Mouse (Mus musculus) c-Kit-positive CD71-negative TER-119-negative erythroid progenitor cells, embryonic 14.5 days (primary cell): ENCODE data around the gene Efhc1.

Experiments
- DNase-seq: peaks from one replicate; pipeline ENCODE4 v3.0.0-alpha.2; 2013; ENCODE audit warnings: low read depth

Gene Efhc1

DNA sequence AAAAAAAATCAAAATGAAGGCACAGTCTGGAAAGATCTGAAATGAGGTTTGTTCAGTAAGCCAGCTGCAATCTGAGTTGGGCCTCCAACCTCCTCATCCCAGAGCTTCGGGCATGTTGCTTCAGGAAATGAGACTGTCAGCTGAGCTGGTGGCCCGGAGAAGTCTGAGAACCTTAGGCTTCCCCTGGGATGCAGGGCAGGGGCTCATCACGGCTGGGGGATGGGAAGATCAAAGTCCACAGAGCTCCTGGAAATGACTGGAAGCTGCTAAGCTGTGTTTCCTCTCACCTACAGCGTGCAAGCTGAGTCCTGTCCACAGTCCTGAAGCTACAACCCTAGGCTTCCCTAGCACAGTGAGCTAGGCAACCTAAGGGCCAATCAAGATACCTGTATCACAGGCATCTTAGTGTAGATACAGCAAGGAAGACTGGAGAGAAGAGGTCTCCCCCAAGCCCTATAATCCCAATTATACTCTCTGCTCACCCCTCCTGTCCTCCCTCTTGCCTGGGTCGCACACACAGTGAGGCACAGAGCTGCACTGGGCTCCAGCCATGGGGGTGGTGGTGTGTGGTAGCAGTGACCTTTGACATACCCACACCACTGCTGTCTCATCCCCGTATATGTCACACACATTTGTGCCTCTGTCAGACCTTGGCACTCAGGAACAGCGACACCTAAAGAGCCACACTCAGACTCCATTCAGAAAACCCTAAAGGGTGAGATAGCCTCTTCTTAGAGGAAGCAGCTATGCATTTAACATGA lies 56.7 kb downstream of the Efhc1 start:
- DNase-seq = no peak

DNA sequence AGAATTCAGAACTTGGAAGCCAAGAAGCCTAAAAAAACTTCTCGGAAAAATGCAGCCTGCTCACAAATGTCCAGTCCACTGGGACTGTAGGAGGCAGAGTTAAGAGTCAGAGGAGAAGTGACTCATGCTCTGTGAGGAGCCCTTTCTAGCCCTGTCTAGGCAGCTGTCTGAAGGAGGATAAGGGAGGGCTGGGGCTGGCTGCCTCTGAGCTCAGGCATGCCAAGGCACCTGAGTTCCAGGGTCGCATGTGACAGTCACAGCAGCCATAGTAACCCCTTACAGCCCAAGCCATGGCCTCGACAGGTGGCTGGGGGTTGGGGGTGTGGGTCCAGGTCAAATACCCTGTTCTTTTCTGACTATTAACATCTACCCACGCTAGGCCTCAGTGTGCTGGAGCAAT lies 57.5 kb downstream of the Efhc1 start:
- no peak for DNase-seq

DNA sequence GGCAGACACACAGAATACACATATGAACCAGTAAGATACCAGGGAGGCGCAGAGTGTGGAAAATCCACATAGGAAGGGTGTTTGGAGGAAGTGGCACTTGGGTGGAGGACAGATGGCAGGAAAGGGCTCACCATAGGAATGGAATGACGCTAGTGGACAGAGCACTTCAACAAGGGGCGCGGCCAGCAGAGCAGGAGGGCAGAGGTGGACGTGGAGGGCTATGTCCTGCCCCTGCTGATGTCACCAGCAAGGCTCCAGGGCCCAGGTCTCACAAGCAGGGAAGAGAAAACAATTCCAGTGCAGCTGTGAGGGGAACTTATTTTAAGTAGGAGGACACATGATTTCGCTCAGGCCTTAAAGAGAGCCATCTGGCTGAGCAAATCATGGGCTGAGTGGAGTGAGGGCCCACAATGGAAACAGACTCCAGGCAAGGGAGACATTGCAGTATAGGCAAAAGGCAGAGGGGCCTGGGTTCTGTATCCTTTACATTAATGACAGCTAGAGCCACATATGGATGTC lies 58.9 kb downstream of the Efhc1 start:
- DNase-seq = no peak

DNA sequence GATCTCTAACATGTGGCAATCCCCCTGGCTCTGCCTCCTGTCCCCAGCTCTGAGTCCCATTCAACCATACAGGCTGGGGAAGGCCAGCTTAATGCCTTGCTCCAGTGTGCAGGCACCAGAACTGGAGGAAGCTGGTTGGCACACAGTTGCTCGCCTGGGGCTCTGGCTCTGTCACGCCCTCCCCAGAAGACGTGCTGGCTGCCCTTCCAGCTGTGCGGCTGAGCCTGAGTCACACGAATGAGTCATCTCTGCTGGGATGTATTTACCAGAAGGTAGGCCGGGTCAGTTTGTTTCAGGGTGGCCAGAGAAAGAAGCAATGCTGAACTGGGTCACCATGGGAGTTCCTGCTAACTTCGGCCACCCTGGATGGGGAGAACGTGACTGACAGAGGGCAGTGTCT lies 63.0 kb downstream of the Efhc1 start:
- DNase-seq = peak; percentile 39

DNA sequence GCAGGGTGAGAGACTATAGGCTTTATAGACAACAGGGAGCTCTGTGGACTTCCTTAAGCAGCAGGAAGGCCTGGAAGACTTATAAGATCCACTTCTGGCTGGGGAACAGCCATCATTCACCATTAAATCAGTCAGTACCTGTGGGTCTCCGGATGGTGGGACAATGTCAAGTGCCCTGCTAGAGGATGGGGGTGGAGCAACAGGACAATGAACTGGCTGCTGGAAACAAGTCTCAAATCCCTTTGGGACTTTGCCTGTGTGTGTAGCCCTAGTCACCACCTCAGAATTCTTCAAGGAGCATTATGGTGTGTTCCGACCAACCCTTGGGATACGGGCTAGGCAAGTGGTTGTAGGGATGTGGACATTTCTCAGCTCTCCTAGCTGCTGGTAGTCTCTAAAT lies 71.7 kb downstream of the Efhc1 start:
- DNase-seq = no peak

DNA sequence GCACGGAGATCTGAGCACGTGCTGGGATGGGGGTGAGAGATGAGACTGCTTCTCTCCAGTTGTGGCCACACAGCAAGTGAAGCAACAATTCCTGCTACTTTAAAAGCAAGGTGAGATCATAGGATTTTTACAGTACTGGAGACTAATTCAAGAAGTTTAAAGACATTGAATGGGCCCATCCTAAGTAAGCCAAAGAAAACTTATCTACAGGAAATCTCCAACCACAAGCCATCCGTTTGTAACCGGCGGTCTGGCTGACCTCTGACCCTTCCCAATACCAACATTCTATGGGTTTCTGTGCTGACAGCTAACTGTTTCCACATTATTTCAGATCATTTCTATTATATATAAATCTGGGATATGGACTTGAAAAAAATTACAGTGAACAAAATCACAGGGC lies 73.8 kb downstream of the Efhc1 start:
- DNase-seq = no peak

DNA sequence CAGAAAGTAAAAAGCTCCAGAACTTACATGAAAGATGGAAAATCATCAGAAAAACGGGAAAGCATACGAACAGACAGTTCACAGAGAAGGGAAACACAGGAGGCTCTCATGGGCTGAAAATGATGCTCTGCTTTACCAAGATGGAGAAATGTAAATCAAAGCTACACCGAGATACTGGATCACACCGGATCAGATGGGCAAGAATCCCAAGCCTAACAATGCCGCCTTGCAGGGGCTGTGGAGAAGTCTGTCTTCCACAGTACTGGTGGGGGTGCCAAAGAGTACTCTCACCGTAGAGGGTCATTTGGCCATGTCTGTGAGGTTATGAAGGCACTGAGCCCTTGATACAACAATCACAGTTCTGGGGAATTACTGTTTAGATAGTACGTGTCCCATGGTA lies 75.1 kb downstream of the Efhc1 start:
- no peak for DNase-seq

DNA sequence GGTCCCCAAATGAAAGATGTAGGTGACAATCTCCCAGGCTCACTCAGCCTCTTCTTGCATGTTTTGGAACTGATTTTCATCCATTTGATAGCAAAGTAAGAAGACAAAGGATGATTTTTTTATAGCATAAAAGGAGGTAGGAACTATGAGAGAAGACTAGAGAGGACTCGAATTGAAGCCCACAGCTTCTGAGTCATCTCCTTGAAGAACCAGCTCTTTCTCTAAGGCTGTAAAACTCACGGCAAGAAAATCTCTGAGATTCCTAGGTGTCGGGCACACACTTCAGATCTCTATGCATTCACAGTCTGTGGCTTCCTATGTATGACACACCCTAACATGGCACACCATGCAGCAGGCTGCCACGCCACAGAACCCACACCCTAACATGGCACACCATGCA lies 77.6 kb downstream of the Efhc1 start:
- no peak for DNase-seq

DNA sequence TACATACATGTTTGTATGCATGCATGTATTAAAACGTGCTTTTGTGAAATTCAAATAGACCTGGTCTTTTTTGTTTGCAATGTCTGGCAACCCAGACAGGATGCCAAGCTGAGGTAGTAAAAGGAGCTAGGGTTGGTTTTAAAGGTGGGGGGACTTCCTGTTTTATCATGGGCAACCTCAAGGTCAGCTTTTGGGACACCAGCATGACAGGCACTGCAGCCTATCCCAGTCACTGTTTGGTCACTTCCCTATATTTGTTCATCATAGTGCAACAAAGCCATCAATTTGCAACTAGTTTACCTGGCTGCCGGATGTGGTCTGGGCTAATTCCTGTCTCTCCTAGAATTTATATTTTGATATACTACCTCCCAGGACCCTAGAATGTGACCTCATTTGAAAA lies 80.2 kb downstream of the Efhc1 start:
- no peak for DNase-seq

DNA sequence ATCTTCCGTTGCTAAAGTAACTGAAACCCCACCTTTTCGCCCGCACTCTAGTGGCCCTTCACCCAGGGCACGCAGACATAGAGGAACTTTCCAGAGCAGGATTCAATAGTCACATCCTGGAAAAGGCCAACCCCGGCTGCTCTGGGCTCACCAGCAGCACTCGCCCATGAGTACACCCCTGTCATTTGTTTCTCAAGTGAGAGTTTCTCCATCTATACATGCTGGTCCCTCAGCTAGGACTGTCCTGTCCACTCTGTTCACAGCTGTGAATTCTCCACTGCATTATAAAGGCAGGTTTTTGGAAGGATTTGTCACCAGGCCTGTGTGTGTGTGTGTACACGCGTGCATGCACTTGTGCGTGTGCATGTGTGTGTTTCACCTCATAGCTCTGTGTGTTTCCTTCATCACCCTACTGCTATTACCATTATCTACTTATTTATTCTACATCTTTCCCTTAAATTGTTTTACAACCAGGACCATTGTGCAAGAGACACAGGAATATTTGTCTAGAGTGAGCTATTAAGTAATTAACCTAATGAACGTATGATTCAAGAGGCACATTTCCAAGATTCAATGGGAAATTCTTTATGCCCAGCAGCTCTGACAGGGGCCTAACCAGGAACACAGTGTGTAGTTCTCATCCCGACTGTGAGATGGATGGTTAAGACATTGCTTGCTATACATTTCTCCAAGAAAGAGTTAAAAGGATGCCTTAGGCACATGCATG lies 81.8 kb downstream of the Efhc1 start:
- no peak for DNase-seq

DNA sequence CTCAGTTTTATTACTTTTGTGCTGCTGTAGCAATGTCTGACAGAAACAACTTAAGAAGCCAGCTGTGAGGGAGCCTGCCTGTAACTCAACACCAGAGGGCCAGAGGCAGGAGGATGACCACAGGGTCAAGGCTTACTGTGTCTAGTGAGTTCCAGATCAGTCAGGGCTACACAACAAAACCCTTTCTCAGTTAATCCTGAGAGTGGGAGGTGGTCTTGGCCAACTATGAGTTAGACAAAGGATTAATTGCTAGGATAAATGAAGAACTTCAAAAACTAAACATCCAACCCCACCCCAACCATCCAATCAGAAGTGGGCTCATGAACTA lies 82.3 kb downstream of the Efhc1 start:
- no peak for DNase-seq

DNA sequence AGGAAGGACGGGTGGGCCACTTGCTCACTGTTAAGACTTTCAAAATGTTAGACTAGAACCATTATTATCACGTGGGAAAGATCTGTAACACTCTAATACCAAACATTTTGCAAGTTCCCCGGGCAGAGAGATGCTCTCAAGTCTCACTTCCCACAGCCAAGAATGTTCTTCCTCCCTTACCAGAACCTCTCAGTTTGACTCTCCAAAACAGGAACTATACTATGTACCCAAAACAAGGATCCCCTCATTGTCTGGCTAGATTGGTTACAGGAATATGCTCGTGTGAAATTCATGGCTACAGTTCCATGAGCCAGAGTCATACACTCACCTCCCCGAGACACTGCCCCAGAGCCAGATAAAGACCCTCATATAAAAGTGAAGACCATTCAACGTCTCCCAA lies 84.5 kb downstream of the Efhc1 start:
- no peak for DNase-seq

DNA sequence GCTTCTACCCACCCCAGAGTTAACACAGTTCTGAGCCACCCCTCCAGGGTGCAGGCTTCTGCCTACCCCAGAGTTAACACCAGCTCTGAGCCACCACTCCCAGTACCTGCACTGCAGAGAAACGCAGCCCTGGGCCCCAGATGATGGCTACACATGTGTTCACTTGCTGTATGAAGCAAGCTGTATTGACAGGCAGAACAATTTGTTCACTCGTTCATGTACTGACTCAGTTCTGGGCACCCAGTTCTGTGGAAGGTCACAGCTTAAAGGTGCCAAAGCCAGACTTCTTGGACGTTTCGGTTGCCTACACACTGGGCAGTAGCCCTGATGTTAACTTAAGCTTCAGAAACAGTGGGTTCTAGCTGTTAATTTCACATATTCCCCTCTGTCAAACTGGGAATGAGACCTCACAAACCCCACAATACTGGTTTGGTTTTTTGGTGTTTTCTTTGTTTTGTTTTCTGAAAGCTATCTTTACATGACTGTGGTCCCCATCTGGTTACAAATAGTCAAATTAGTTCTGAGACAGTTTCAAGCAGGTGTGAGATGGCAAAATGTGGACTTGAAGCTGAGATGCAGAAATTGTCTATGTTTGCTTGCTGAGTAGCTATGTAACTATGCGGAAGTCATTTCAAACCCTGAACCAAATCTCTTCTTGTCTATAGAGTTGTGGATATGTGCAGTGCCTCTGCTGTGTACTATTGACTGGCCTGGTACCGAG lies 86.6 kb downstream of the Efhc1 start:
- DNase-seq = no peak

DNA sequence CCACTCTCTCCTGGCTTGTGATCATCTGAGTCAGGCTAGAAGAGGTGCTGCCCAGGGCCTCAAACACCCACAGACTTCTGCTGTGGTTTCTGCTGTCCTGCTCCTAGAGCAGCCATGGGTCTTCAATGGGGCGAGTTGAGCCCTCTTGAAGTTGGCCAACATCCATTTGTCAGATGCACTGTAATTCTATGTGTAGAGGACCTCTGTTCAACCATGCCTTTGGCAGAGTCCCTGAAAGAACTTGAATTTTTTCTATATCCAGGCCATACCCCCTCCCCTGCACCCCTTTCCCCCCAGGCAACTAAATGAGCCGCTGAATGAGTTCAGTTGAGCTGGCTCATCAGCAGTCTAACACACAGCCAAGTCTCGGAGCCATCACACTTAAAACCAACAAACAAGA lies 88.1 kb downstream of the Efhc1 start:
- no peak for DNase-seq

DNA sequence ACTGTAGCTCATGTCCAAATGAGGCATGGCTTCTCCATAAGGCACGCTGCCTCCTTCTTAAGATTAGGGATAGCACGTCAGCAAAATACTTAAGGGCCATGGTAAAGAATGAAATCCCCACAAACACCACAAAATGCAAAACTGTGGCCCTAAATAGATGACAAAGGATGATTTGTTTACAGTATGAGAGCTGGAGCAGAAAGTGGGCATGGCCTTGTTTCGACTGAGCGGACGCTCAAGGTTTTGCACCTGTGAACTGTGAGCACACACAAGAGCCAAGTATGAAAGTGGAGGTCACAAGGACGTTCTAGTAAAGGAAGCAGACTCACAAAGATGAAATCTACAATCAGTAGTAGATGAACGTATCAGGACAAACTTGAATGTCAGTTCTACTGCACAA lies 88.7 kb downstream of the Efhc1 start:
- DNase-seq = no peak
